Mouse (Mus musculus): ENCODE data around the gene Cysltr1.

- no peak for TF ChIP-seq CTCF (IDR thresholded peaks at IDR 0.05; ENCODE audit: control insufficient read depth, insufficient read depth, insufficient replicate concordance, low read depth, low read length)
- TF ChIP-seq POLR2A (IDR thresholded peaks at IDR 0.05; ENCODE audit: control insufficient read depth, low read depth, low read length): no peak
These were observed 19.0 kb upstream of the Cysltr1 start for GRCm38 (mm10) chrX:106622512-106622911.
